Mouse (Mus musculus): Measurements from ENCODE around the gene Trex2. TPM values are rescaled to one million over a fixed set of nuclear protein-coding genes. Genes with fewer than 3 reads are reported as not detected.

Trex2 gene
- polyA plus RNA-seq, 1 experiment from 2014 or later = not detected

GRCm38 (mm10) chrX:73475658-73476256 lies 40.6 kb upstream of the Trex2 start:
- H3K36me3 ChIP-seq (replicated peaks; ENCODE audit: control insufficient read depth, insufficient read depth) = no peaks in the 10 kb centered on the region
- H3K27ac ChIP-seq = no peak overlapping the region
- H3K4me1 ChIP-seq (replicated peaks; ENCODE audit: control insufficient read depth, insufficient read depth, low read length) = no peaks in the 10 kb centered on the region
- 100% methylated on average over 1 of the region's 1 CpGs for WGBS
- no peaks in the 10 kb centered on the region for H3K27me3 ChIP-seq (ENCODE audit: control insufficient read depth, insufficient read depth, low read length)
- ATAC-seq (ENCODE audit: low FRiP score) (no peak), DNase-seq (ENCODE audit: low spot score) (no peak)
- no peaks in the 10 kb centered on the region for H3K9me3 ChIP-seq (ENCODE audit: control insufficient read depth, low read length)
- H3K4me3 ChIP-seq (replicated peaks; ENCODE audit: low read length) = no peak overlapping the region
- no peak overlapping the region for H3K9ac ChIP-seq
- no peak overlapping the region for H3K4me2 ChIP-seq (replicated peaks)

- Histone ChIP-seq H3K36me3 (replicated peaks; ENCODE audit: control insufficient read depth, insufficient read depth) (no peaks in the 10 kb centered on the region), H3K9me3 (ENCODE audit: control insufficient read depth, low read length) (no peaks in the 10 kb centered on the region), H3K4me2 (replicated peaks) (no peak overlapping the region), H3K27ac (no peak overlapping the region), H3K27me3 (ENCODE audit: control insufficient read depth, insufficient read depth, low read length) (no peaks in the 10 kb centered on the region), H3K4me1 (replicated peaks; ENCODE audit: control insufficient read depth, insufficient read depth, low read length) (no peaks in the 10 kb centered on the region), H3K4me3 (replicated peaks; ENCODE audit: low read length) (no peak overlapping the region), H3K9ac (no peak overlapping the region)
- 69% methylated on average over 12 of the region's 12 CpGs for WGBS
- DNase-seq (ENCODE audit: low spot score) (no peak), ATAC-seq (ENCODE audit: low FRiP score) (no peak)
Observed at GRCm38 (mm10) chrX:73474340-73475165, 39.4 kb upstream of the Trex2 start.

GRCm38 (mm10) chrX:73471764-73472163 lies 36.6 kb upstream of the Trex2 start:
- no peak overlapping the region for H3K4me2 ChIP-seq (replicated peaks)
- no peaks in the 10 kb centered on the region for H3K27me3 ChIP-seq (ENCODE audit: control insufficient read depth, insufficient read depth, low read length)
- no peak for DNase-seq (ENCODE audit: low spot score)
- no peaks in the 10 kb centered on the region for H3K36me3 ChIP-seq (replicated peaks; ENCODE audit: control insufficient read depth, insufficient read depth)
- no peak overlapping the region for H3K27ac ChIP-seq
- no peak overlapping the region for H3K9ac ChIP-seq
- 92% methylated on average over 3 of the region's 3 CpGs for WGBS
- H3K4me3 ChIP-seq (replicated peaks; ENCODE audit: low read length) = no peak overlapping the region
- no peaks in the 10 kb centered on the region for H3K4me1 ChIP-seq (replicated peaks; ENCODE audit: control insufficient read depth, insufficient read depth, low read length)
- no peak for ATAC-seq (ENCODE audit: low FRiP score)
- no peaks in the 10 kb centered on the region for H3K9me3 ChIP-seq (ENCODE audit: control insufficient read depth, low read length)

DNA sequence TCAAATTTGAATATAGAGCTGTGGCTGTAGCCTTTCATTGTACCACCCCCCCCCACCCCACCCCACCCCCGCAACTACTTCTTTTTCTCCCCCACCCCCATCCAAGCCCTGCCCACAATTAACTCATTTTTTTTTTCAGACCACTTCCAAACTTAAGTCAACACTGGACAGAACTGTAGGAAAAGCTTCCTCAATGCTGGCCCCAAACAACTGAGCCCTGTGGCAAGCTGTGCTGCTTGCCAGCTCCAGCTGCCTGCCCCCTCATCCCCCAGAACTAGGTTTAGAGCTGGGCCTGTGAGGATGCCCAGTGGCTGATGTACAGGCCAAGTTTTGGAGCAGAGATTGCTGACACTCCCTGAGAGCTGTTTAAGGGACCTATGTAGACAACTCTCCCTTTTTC lies 33.6 kb upstream of the Trex2 start:
- Histone ChIP-seq H3K27ac (no peak overlapping the region), H3K36me3 (replicated peaks; ENCODE audit: control insufficient read depth, insufficient read depth) (no peaks in the 10 kb centered on the region), H3K9ac (no peak overlapping the region), H3K4me2 (replicated peaks) (no peak overlapping the region), H3K9me3 (ENCODE audit: control insufficient read depth, low read length) (no peaks in the 10 kb centered on the region), H3K4me1 (replicated peaks; ENCODE audit: control insufficient read depth, insufficient read depth, low read length) (no peaks in the 10 kb centered on the region), H3K27me3 (ENCODE audit: control insufficient read depth, insufficient read depth, low read length) (no peaks in the 10 kb centered on the region), H3K4me3 (replicated peaks; ENCODE audit: low read length) (no peak overlapping the region)
- no peak for ATAC-seq (ENCODE audit: low FRiP score)
- 71% methylated on average over 1 of the region's 1 CpGs for WGBS
- no peak for DNase-seq (ENCODE audit: low spot score)

GRCm38 (mm10) chrX:73468330-73468729 lies 33.2 kb upstream of the Trex2 start:
- H3K9ac ChIP-seq = no peak overlapping the region
- H3K9me3 ChIP-seq (ENCODE audit: control insufficient read depth, low read length) = no peaks in the 10 kb centered on the region
- H3K27me3 ChIP-seq (ENCODE audit: control insufficient read depth, insufficient read depth, low read length) = no peaks in the 10 kb centered on the region
- H3K4me2 ChIP-seq (replicated peaks) = no peak overlapping the region
- 72% methylated on average over 3 of the region's 3 CpGs for WGBS
- DNase-seq (ENCODE audit: low spot score) (no peak), ATAC-seq (ENCODE audit: low FRiP score) (no peak)
- H3K36me3 ChIP-seq (replicated peaks; ENCODE audit: control insufficient read depth, insufficient read depth) = no peaks in the 10 kb centered on the region
- H3K4me1 ChIP-seq (replicated peaks; ENCODE audit: control insufficient read depth, insufficient read depth, low read length) = no peaks in the 10 kb centered on the region
- no peak overlapping the region for H3K27ac ChIP-seq
- H3K4me3 ChIP-seq (replicated peaks; ENCODE audit: low read length) = no peak overlapping the region

DNA sequence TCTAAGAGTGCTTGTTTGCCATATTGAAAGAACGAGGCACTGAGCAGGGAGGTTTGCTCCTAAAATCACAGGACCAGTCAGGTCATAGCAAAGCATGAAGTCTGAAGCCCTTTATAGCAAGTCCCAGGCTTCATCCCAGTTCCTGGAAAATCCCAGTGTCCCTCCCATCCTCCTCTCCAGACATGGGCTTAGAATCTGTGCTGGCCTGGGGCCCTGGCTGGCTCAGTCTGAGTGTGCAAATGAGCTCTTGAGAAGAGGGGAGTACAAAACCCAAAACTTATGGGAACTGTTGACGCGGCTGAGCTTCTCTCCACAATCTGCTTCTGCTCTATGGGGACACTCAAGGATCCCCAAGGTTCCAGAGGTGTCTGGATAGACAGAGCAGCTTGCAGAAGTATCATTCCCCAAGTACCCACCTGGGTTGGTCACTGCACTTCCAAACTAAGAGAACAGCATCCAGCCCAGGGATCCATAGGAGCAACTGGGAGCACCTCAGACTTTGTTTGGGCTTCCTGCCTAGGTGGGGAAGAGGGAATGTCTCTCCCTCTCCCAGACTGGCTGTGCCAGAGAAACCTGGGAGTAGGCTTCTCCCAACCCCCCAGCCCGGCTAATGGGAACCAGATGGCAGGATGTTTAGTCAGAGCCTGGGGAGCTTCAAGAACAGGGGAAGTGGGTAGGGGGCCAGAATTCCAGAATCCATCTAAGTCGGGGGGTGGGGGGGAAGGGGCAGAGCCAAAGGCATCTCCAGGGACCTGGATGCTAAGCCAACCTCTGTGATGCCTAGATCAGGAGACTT lies 32.5 kb upstream of the Trex2 start:
- Histone ChIP-seq H3K27me3 (ENCODE audit: control insufficient read depth, insufficient read depth, low read length) (no peaks in the 10 kb centered on the region), H3K9ac (no peak overlapping the region), H3K36me3 (replicated peaks; ENCODE audit: control insufficient read depth, insufficient read depth) (no peaks in the 10 kb centered on the region), H3K9me3 (ENCODE audit: control insufficient read depth, low read length) (no peaks in the 10 kb centered on the region), H3K27ac (no peak overlapping the region), H3K4me2 (replicated peaks) (no peak overlapping the region), H3K4me3 (replicated peaks; ENCODE audit: low read length) (no peak overlapping the region), H3K4me1 (replicated peaks; ENCODE audit: control insufficient read depth, insufficient read depth, low read length) (no peaks in the 10 kb centered on the region)
- ATAC-seq (ENCODE audit: low FRiP score) (no peak), DNase-seq (ENCODE audit: low spot score) (no peak)
- WGBS = 76% methylated on average over 5 of the region's 5 CpGs

- no peak for ATAC-seq (ENCODE audit: low FRiP score)
- Histone ChIP-seq H3K9me3 (ENCODE audit: control insufficient read depth, low read length) (no peaks in the 10 kb centered on the region), H3K36me3 (replicated peaks; ENCODE audit: control insufficient read depth, insufficient read depth) (no peaks in the 10 kb centered on the region), H3K4me2 (replicated peaks) (no peak overlapping the region), H3K9ac (no peak overlapping the region), H3K4me1 (replicated peaks; ENCODE audit: control insufficient read depth, insufficient read depth, low read length) (no peaks in the 10 kb centered on the region), H3K27ac (no peak overlapping the region), H3K27me3 (ENCODE audit: control insufficient read depth, insufficient read depth, low read length) (no peaks in the 10 kb centered on the region), H3K4me3 (replicated peaks; ENCODE audit: low read length) (no peak overlapping the region)
- DNase-seq (ENCODE audit: low spot score) = no peak
- 66% methylated on average over 9 of the region's 9 CpGs for WGBS
Observed at GRCm38 (mm10) chrX:73465483-73466186, 30.5 kb upstream of the Trex2 start.

- DNase-seq (ENCODE audit: low spot score) (no peak), ATAC-seq (ENCODE audit: low FRiP score) (no peak)
- no peaks in the 10 kb centered on the region for H3K27me3 ChIP-seq (ENCODE audit: control insufficient read depth, insufficient read depth, low read length)
- no peak overlapping the region for H3K27ac ChIP-seq
- H3K4me1 ChIP-seq (replicated peaks; ENCODE audit: control insufficient read depth, insufficient read depth, low read length) = peaks cover 6% of the 10 kb centered on the region
- H3K36me3 ChIP-seq (replicated peaks; ENCODE audit: control insufficient read depth, insufficient read depth) = no peaks in the 10 kb centered on the region
- 82% methylated on average over 4 of the region's 4 CpGs for WGBS
- H3K9ac ChIP-seq = no peak overlapping the region
- no peaks in the 10 kb centered on the region for H3K9me3 ChIP-seq (ENCODE audit: control insufficient read depth, low read length)
- no peak overlapping the region for H3K4me3 ChIP-seq (replicated peaks; ENCODE audit: low read length)
- no peak overlapping the region for H3K4me2 ChIP-seq (replicated peaks)
Observed at GRCm38 (mm10) chrX:73460792-73461191, 25.6 kb upstream of the Trex2 start.
